Mouse (Mus musculus) lung, adult 2 months (tissue): ENCODE data around the gene Grin3a.

ENCODE experiments used
- CTCF ChIP-seq: fragments of 200-500 bp; IDR thresholded peaks from 2 replicates; pipeline ENCODE4 v1.5.1; 2011; ENCODE audit warnings: mild to moderate bottlenecking, low read length, control low read depth; ENCODE audit not compliant: insufficient read depth
- POLR2A ChIP-seq: fragments of 200-500 bp; IDR thresholded peaks from 2 replicates; pipeline ENCODE4 v1.6.1; 2011; ENCODE audit warnings: low read depth, mild to moderate bottlenecking, control low read depth, low read length, borderline replicate concordance; ENCODE audit errors: extremely low read depth

GRCm38 (mm10) chr4:49799338-49799737, 46.2 kb downstream of the Grin3a start:
- TF ChIP-seq CTCF: no peak
- no peak for TF ChIP-seq POLR2A
